Mouse (Mus musculus): ENCODE measurements around the gene Brpf3.

- TF ChIP-seq CTCF (IDR thresholded peaks at IDR 0.05; ENCODE audit: low read depth, low read length) (no peak), POLR2AphosphoS5 (IDR thresholded peaks at IDR 0.05; ENCODE audit: insufficient replicate concordance, low read depth, low read length) (no peak), GATA2 (IDR thresholded peaks at IDR 0.05; ENCODE audit: borderline replicate concordance, low read depth, low read length) (no peak), TAL1 (conservative IDR thresholded peaks at IDR 0.05; ENCODE audit: low read depth, low read length) (no peak), GATA1 (IDR thresholded peaks at IDR 0.05; ENCODE audit: borderline replicate concordance, low read length) (no peak)
Observed at GRCm38 (mm10) chr17:28883941-28884516, 83.1 kb downstream of the Brpf3 start.
